Mouse (Mus musculus) urinary bladder, postnatal 10 days (tissue): ENCODE data around the gene Dll1.

Source experiments
- DNase-seq: peaks from one replicate; pipeline ENCODE4 v3.0.0; 2022; ENCODE audit warnings: low spot score

The Dll1 gene

DNA sequence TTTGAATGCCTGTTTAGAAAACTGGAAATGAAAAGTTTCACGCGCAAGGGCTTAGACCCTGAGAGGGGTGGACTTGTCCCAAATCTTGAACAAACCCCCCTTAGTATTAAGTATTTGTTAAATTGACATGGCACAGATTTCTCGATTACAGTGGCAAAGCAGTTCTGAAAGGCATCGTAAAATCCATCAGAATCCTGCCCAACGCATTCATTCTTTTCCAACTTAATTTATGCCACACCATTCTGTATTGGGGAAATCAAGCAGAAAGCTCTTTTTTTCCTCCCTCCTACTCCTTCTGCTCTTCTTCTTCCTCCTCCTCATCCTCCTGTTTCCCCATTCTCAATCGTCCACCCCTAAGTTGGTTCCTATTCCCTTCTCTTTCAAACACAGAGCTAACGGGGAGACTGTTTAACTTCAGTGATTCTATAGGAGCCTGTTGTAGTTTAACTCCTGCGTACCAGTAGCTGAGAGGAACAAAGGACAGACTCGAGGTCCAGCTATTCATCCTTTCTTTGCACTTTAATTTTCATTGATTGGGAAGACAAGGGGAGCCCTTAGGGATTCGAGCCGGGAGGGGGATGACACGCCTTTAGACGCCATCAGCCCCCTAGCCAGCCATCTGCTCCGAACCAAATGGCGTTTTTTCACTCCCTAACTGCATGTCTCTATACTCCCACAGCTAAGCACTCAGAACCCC is 1.9 kb upstream of the Dll1 start:
- no peak for DNase-seq

- no peak for DNase-seq
Measured at GRCm38 (mm10) chr17:15377901-15378300, 1.2 kb upstream of the Dll1 start.

DNA sequence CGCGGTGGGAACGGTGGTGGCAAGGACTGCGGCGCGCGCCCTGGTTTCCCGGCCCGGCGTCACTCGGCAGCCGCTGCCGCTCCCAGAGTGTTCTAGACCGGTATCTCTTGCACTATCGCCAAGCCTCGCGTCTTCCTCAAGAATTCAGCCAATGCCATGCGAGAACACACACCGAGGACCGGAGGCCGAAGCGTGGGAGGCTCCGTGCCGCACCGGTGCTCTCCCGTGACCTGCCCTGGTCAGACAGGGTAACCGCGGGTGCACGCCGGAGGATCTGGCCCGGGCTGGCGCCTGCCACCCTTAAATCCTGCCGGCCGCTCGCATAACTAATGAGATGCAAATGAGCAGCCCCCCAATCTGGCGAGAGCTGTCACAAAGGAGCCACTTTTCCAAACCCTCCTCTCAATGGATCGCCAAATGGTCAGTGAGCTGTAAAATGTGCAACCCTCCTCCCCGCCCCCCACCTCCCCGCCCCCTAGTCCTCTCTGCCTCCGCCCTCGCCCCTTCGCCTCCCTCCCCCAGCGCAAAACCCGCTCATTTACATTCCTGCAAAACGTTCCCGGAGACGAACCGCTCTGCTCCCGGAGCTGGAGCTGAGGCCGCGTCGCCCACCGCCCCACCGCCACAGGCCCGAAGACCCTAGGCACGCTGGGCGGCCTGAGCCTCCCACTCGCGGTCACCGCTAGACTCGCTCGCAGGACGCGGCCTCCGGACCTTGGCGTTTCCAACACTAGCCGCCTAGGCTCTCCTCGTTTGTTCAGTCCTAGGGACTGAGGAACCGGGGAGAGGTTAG is 775 bp downstream of the Dll1 start:
- DNase-seq, result no peak

DNA sequence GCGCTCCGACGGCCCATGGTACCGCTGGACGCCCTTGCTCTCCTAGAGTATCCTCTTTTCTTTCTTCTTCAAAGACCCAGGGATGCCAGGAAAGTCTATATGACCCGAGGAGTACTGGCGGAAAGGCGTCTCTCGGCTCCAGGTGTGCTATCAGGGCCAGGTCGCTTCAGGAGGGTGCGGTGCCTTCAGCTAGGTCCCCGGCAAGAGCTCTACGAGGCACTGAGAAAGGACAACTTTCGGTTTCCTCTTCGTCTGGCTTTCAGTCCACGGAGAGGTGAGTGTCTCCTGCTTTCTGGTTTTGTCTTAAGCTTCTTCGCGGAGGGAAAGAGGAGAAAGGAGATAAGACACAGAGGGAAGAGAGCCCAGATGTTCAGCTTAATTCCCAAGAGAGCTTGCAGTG is 1.4 kb downstream of the Dll1 start:
- no peak for DNase-seq

- no peak for DNase-seq
Measured at GRCm38 (mm10) chr17:15374321-15375141, 2.1 kb downstream of the Dll1 start.

- DNase-seq, result no peak
Measured at GRCm38 (mm10) chr17:15372931-15373652, 3.6 kb downstream of the Dll1 start.

DNA sequence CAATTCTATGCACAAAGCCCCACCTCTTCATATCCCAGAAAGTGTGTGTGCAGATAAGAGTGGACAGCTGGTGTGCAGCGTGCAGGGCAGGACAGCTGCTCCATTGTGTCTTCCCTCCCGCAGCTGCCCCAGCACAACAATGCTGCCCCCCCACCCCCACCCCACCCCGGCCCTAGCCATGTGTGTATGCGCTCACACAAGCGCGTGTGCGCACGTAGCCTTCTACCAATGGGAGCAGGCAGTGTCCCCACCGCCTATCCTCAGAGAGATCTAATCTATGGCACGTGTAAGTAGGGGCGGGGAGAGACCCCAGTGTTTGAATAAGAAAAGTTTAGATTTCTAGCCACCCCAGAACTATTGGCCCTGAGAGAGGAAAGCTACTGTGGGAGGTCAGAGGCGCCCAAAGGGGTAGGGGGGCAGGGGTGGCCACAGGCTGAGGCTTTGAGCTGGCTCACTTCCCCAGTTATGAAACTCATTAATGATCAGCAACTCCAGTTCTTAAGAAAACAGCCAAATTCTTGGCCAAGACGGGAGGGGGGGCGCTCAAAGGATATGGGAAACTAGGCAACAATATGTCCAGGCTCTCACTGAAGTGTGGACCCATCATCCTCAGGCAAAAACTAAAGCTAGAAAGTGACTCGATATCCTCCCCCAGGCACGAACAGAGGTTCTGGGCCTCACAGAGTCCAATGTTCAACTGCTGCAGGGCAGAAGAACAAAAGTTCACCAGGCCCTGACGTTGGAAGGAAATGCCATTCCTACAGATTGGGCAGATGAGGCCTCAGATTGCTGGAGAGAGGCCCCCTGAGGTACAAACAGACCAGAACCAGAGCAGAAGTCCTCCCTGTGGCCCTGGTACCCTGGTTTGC is 4.5 kb downstream of the Dll1 start:
- no peak for DNase-seq

GRCm38 (mm10) chr17:15370401-15370800 is 6.3 kb downstream of the Dll1 start:
- no peak for DNase-seq

GRCm38 (mm10) chr17:15365650-15366049 is 11.0 kb downstream of the Dll1 start:
- no peak for DNase-seq

DNA sequence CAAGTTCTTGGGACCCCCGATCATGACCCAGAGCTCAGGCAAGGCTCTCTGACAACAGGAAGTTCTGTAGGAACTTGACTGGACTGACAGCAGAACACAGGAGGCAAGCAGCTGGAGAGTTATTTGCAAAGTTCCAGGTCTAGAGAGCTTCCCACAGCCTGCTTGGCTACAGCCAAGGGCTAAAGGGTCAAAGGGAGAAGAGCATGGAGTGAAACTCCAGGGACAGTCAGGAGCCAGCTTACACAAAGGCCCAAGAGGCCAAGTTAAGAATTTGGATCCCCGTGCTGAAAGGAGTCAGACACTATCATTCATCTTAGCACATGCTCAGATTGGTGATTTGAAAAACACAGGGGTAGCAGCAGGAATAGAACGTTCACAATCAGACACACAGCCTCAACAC is 13.0 kb downstream of the Dll1 start:
- DNase-seq, result no peak

GRCm38 (mm10) chr17:15357071-15357470 is 19.6 kb downstream of the Dll1 start:
- DNase-seq, result no peak

GRCm38 (mm10) chr17:15356526-15356925 is 20.1 kb downstream of the Dll1 start:
- DNase-seq, result no peak

DNA sequence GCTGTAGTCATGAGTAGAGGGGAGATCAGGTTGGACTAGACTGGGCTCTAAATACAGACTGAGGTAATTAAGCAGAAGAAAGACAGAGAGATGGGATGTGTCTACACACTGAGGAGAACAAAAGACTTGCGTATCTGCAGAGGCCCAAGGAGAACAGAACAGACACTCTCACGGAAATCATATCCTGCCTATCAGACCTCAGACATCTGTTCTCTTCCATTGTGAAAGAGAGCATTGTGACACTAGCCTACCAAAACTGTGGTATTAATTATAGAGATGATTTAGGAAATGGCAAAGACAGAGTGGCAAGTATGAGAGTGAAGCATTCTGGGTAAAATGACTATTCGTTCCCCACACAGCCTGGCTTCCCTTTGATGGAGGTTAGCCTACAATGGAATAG is 21.6 kb downstream of the Dll1 start:
- DNase-seq, result no peak

- no peak for DNase-seq
Measured at GRCm38 (mm10) chr17:15354006-15354405, 22.7 kb downstream of the Dll1 start.

DNA sequence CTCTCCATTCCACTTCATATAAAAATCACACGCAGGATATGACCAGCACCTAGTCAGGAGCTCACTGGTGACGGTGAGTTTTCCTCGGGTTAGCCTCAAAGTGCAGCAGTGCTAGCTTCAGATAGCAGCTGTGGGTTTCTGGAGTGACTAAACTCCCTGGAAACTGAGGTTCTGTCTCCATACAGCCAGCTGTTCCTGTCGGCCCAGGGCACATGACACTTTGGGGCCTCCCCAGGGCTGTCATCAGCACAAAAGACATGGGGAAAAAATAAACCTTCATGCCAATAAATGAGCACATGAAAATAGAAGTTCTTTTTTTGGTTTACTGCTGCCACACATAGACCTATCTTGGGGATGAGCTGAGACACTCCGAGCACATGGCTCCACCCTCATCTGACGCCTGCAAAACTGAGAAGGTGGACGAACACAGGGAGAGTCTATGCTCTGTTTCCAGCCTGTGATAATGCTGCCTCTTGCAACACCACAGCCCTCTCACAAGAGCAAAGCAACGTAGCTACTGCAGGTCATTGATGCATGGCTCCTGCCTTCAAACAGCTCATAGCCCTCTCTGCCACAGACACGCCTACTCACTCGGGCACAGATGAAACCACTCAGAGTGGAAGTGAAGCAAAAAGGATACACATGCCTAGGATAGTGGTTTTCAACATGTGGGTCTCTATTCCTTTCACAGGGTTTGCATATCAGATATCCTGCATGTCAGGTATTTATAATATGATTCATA is 23.6 kb downstream of the Dll1 start:
- DNase-seq, result no peak

DNA sequence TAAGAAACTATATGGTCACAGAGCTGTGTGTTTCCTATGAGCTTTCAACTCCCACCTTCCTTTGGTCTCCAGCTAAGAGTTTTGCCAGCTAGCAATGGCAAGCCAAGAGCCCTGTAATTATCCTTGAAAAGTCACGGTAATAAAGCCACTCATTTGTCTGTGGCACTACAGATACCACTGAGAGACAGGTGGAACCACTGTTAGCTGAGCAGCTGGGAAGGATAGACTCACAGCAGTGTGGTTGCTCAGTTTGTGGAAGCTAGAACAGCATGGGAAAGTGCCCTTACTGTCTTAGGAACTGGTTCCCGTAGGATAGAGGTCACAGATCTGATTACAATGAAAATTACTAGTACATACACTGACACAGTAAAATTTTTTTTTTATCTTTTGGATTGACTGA is 26.5 kb downstream of the Dll1 start:
- DNase-seq, result no peak

DNA sequence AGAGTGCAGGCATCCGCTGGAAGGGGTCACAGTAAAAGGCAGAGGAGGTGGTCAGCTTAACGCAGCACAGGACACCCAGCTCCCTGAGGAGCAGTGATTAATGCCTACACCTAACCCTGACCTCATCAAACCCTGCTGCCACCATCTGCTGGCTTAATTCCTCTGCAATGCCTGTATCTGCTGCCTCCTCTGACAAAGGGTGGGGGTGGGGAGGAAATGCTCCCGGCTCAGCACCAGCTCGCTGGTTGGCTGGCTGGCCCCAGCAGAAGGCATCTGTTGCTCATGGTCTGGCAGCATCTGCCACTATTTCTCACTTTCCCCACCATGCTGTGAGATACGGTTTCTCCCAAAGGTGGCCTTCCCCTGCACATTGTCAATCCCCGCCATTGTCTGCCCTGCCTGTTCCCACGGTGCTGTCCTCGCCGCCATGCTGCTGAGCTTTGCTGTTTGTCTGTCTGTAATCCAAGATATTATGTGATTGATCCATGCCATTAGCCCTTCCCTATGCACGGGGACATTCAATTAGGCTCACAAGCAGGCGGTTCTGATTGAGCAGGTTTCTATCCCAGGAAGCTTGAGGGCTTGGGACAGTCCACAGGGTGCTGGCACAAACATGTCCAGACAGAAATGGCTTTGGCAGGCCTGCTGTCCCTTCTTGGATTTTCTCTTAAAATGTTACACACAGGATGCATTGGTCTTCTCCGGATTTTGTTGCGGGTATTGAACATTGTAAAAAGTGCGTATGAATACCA is 33.4 kb downstream of the Dll1 start:
- DNase-seq, result no peak

DNA sequence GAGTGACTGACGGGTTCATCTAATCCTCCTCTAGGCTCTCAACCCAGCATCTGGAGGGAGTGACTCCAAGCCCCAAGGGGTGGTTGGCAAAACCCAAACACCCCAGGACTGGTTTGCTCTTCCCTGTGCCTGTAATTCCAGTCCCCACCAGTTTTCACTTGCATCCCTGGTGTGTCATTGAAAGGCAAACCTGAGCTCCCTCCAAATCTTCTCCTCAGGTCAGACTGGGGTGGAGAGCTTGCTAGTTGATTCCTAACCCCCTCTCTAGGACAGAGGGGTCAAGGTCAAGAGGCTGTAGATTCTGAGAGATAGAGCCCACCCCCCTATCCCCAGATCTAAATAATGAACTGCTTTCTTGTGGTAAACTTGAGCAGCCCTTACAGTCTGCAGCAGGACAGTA is 38.8 kb downstream of the Dll1 start:
- no peak for DNase-seq

DNA sequence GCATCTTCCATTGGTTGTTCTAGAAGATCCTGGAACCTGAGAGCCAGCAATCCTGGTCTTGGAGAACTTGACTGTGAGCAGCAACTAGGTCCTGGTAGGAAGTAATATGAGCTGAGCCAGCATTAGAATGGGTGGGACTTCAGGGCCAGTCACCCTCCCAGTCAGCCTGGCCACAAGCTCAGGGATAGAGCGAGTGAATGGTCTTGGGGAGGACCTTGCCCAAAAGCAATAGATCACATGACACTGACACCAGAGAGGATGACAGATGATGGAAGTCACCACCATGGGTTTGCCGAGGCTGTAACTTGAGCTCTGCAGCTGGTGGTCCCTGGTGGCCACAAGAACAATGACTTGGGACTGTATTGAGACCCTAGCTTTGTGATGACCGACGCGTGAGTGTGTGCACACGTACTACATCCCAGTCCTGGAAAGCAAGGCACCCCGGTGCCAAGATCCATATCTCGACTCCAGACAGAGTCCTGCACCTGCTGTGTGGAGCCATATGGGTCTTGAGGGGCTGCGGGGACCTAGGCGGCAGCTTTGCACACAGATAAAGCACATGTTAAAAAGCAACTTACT is 46.8 kb downstream of the Dll1 start:
- DNase-seq, result no peak
